Mouse (Mus musculus): ENCODE measurements at regions not wholly inside any gene's neighbourhood (a gene's known extent, or its start where the extent isn't known, plus 50 kb on each side); places are given as distances from the start of the nearest gene placed in this dataset.

- no peak for TF ChIP-seq CTCF (conservative IDR thresholded peaks at IDR 0.05; ENCODE audit: insufficient read depth, insufficient read length, low read depth, low read length)
- no peak for TF ChIP-seq POLR2A (IDR thresholded peaks at IDR 0.05; ENCODE audit: low read depth, low read length)
Observed at GRCm38 (mm10) chr9:23045486-23045885, 177.4 kb upstream of the Bmper start.

Data from kidney, adult 2 months (tissue).